Mouse (Mus musculus) cerebellum, adult 2 months (tissue): Measurements from ENCODE around the gene Uvrag. TPM values are rescaled to one million over a fixed set of nuclear protein-coding genes. Genes with fewer than 3 reads are reported as not detected.

Experiments
- DNase-seq, 2 experiments: peaks; one replicate each; pipeline ENCODE4 v3.0.0; 2021
- H3K27ac ChIP-seq: fragments of 200-500 bp; 2 replicates; pipeline ENCODE4 v1.5.1; 2012; ENCODE audit warnings: low read length, control low read depth, inconsistent platforms; ENCODE audit not compliant: insufficient read depth
- H3K27me3 ChIP-seq: fragments of 200-500 bp; 2 replicates; pipeline ENCODE4 v1.6.1; 2012; ENCODE audit warnings: inconsistent platforms, mild to moderate bottlenecking, low read length, moderate library complexity; ENCODE audit not compliant: control insufficient read depth, insufficient read depth
- H3K4me1 ChIP-seq: fragments of 200-500 bp; 2 replicates; pipeline ENCODE4 v1.6.1; 2011; ENCODE audit warnings: low read length; ENCODE audit not compliant: control insufficient read depth, insufficient read depth
- H3K4me3 ChIP-seq: fragments of 200-500 bp; replicated peaks from 2 replicates; pipeline ENCODE3; 2011; ENCODE audit warnings: mild to moderate bottlenecking, low read depth, low read length, control low read depth; ENCODE audit not compliant: insufficient read depth
- CTCF ChIP-seq: fragments of 200-500 bp; IDR thresholded peaks from 2 replicates; pipeline ENCODE4 v1.5.1; 2011; ENCODE audit warnings: low read depth, mild to moderate bottlenecking, control low read depth, low read length, moderate library complexity, borderline replicate concordance; ENCODE audit not compliant: insufficient read depth
- POLR2A ChIP-seq: fragments of 200-500 bp; IDR thresholded peaks from 2 replicates; pipeline ENCODE4 v1.6.1; 2011; ENCODE audit warnings: low read length, control low read depth, borderline replicate concordance; ENCODE audit not compliant: insufficient read depth
- WGBS: fragments of 180-500 bp; shearing (Covaris S2); methylation state at CpG from one replicate; pipeline ENCODE4 v1.1.7; 2018; 5-methylcytosine and 5-hydroxymethylcytosine counted together
- polyA plus RNA-seq: library from polyadenylated mRNA; depleted of rRNA; stranded (reverse); fragments of >200 nt; gene quantifications from 2 replicates; pipeline ENCODE4 v1.2.3, GENCODE M21; 2012

Gene Uvrag
- polyA plus RNA-seq, 1 experiment: 19.2 TPM

GRCm38 (mm10) chr7:99181619-99182431 is 40.9 kb upstream of the Uvrag start:
- TF ChIP-seq CTCF (no peak), POLR2A (no peak)
- DNase-seq: peak in 1 of 2 experiments; percentile 44
- Histone ChIP-seq H3K27me3 (no peaks in the 10 kb centered on the region), H3K27ac (peak overlapping the region; percentile 83), H3K4me1 (peaks cover 12% of the 10 kb centered on the region; the same call in 1 of the 2 replicates), H3K4me3 (peak overlapping the region; percentile 64)
- 20% methylated on average over 14 of the region's 14 CpGs for WGBS

GRCm38 (mm10) chr7:99180162-99180561 is 39.2 kb upstream of the Uvrag start:
- no peak overlapping the region for H3K4me3 ChIP-seq
- 100% methylated on average over 1 of the region's 1 CpGs for WGBS

GRCm38 (mm10) chr7:99179271-99179670 is 38.3 kb upstream of the Uvrag start:
- no peak overlapping the region for H3K27ac ChIP-seq
- DNase-seq: peak in 1 of 2 experiments; percentile 35
- TF ChIP-seq POLR2A (no peak), CTCF (no peak)
- no peaks in the 10 kb centered on the region for H3K27me3 ChIP-seq
- H3K4me1 ChIP-seq: peaks cover 17% of the 10 kb centered on the region
- H3K4me3 ChIP-seq: no peak overlapping the region
- 43% methylated on average over 9 of the region's 9 CpGs for WGBS

More at GRCm38 (mm10) chr7:99180162-99180561, 39.2 kb upstream of the Uvrag start:
- H3K4me1 ChIP-seq: peaks cover 15% of the 10 kb centered on the region
- TF ChIP-seq CTCF (no peak), POLR2A (no peak)
- no peaks in the 10 kb centered on the region for H3K27me3 ChIP-seq
- no peak overlapping the region for H3K27ac ChIP-seq
- DNase-seq: no peak

DNA sequence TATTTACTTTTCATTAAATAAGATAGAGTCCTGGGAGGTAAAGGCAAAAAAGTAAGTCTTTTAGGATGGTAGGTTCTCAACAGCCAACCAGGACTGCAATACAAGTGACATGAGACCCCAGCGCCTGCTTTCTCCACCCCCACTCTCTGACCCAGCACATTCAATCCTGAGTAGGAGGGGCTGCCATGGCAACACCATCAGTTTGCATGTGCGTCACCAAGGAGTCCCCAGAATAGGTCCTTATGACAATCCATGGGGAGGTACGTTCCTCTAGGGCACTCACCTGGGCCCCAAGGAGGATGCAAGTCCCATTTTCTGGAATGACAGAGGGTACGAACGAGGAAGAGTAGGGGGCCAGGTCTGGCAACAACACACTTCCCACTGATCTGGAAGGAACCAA is 36.4 kb upstream of the Uvrag start:
- TF ChIP-seq CTCF (no peak), POLR2A (no peak)
- H3K27me3 ChIP-seq: no peaks in the 10 kb centered on the region
- no peak overlapping the region for H3K4me3 ChIP-seq
- no peak overlapping the region for H3K27ac ChIP-seq
- H3K4me1 ChIP-seq: peaks cover 22% of the 10 kb centered on the region
- no peak for DNase-seq
- 91% methylated on average over 5 of the region's 5 CpGs for WGBS

GRCm38 (mm10) chr7:99175666-99176065 is 34.7 kb upstream of the Uvrag start:
- Histone ChIP-seq H3K27ac (no peak overlapping the region), H3K4me3 (no peak overlapping the region), H3K4me1 (peaks cover 10% of the 10 kb centered on the region), H3K27me3 (no peaks in the 10 kb centered on the region)
- TF ChIP-seq POLR2A: no peak
- no peak for TF ChIP-seq CTCF
- 96% methylated on average over 9 of the region's 9 CpGs for WGBS
- no peak for DNase-seq

DNA sequence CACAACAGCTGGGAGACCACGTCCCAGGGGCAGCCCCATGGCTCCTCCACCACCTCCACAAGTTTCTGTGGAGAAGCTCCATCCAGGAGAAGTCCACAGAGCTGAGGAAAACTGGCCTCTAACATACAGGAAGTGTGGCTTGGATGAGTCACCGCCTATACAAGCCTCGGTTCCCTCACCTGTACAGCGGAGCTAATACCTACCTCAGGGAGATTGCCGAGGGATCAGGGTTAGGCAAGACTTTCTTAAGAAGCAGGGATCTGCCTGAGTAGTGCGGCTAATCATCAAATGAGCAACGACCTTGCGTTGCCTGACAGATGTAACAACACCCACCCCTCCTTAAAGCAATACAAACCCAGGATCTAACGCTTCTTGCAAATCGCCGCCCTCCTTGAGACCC is 34.2 kb upstream of the Uvrag start:
- no peak for DNase-seq
- H3K27ac ChIP-seq: no peak overlapping the region
- 92% methylated on average over 11 of the region's 11 CpGs for WGBS
- H3K4me3 ChIP-seq: no peak overlapping the region
- H3K4me1 ChIP-seq: peaks cover 9% of the 10 kb centered on the region
- TF ChIP-seq POLR2A (no peak), CTCF (no peak)
- H3K27me3 ChIP-seq: no peaks in the 10 kb centered on the region

- DNase-seq: no peak
- Histone ChIP-seq H3K4me1 (peaks cover 9% of the 10 kb centered on the region), H3K27me3 (no peaks in the 10 kb centered on the region), H3K27ac (no peak overlapping the region), H3K4me3 (no peak overlapping the region)
- 58% methylated on average over 4 of the region's 4 CpGs for WGBS
- TF ChIP-seq POLR2A: no peak
- no peak for TF ChIP-seq CTCF
These were observed 33.1 kb upstream of the Uvrag start for GRCm38 (mm10) chr7:99174006-99174405.

DNA sequence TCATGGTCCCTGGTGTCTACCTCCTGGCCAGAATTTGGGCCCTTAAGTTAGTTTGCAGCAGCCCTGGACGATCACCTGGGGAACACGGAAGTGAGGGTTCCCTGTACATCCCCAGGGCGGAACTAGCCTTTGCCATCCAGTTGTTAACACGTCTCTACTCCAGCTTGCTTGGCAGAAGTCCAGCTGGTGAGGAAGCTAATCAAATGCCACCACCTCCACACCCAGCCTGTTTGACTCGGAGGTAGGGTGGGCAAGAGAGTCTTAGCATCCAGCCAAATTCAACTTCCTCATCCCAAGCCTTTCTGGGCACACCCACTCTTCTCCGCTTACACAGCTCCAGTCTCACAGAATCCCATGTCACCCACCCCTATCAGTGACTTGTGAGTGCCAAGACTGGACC is 32.0 kb upstream of the Uvrag start:
- peaks cover 9% of the 10 kb centered on the region for H3K4me1 ChIP-seq
- 76% methylated on average over 6 of the region's 6 CpGs for WGBS
- DNase-seq: no peak
- H3K4me3 ChIP-seq: no peak overlapping the region
- TF ChIP-seq POLR2A (no peak), CTCF (no peak)
- H3K27ac ChIP-seq: no peak overlapping the region
- H3K27me3 ChIP-seq: no peaks in the 10 kb centered on the region
